Mouse (Mus musculus) hindbrain, embryonic 16.5 days (tissue): ENCODE results near the gene Lgals9. TPM values are rescaled to one million over a fixed set of nuclear protein-coding genes. Genes with fewer than 3 reads are reported as not detected.

Experiments used
- ATAC-seq: fragments of 200-750 bp; cut with Nextera tagmentation; 2 replicates; pipeline ENCODE4 v1.8.0; 2017; ENCODE audit warnings: moderate TSS enrichment, moderate library complexity
- H3K27ac ChIP-seq: fragments of 300-500 bp; sonication (generic); 2 replicates; pipeline ENCODE4 v1.5.1; 2014; ENCODE audit warnings: low read depth, mild to moderate bottlenecking, control low read depth, low read length, moderate library complexity
- H3K27me3 ChIP-seq: fragments of 300-500 bp; sonication (generic); replicated peaks from 2 replicates; pipeline ENCODE4 v1.6.1; 2014; ENCODE audit warnings: low read length; ENCODE audit not compliant: control insufficient read depth, insufficient read depth
- H3K36me3 ChIP-seq: fragments of 300-500 bp; sonication (generic); 2 replicates; pipeline ENCODE4 v1.6.1; 2014; ENCODE audit warnings: mild to moderate bottlenecking, low read length, moderate library complexity, mixed read lengths; ENCODE audit not compliant: control insufficient read depth, insufficient read depth
- H3K4me1 ChIP-seq: fragments of 300-500 bp; sonication (generic); 2 replicates; pipeline ENCODE4 v1.6.1; 2014; ENCODE audit warnings: low read depth, low read length; ENCODE audit not compliant: control insufficient read depth, insufficient read depth
- H3K4me2 ChIP-seq: fragments of 300-500 bp; sonication (generic); 2 replicates; pipeline ENCODE4 v1.6.1; 2014; ENCODE audit warnings: mild to moderate bottlenecking, low read length, control low read depth, moderate library complexity
- H3K4me3 ChIP-seq: fragments of 300-500 bp; sonication (generic); 2 replicates; pipeline ENCODE4 v1.5.1; 2014; ENCODE audit warnings: mild to moderate bottlenecking, low read length, control low read depth, moderate library complexity
- H3K9ac ChIP-seq: fragments of 300-500 bp; sonication (generic); 2 replicates; pipeline ENCODE4 v1.6.1; 2014; ENCODE audit warnings: low read depth, mild to moderate bottlenecking, control low read depth, low read length, moderate library complexity
- H3K9me3 ChIP-seq: fragments of 300-500 bp; sonication (generic); 2 replicates; pipeline ENCODE4 v1.6.1; 2014; ENCODE audit warnings: mild to moderate bottlenecking, low read length, moderate library complexity; ENCODE audit not compliant: control insufficient read depth
- WGBS: fragments of 180-500 bp; shearing (Covaris S2); extraction: QIAGEN DNeasy Blood & Tissue Kit; methylation state at CpG from one replicate; pipeline ENCODE4 v1.1.7; 2014; 5-methylcytosine and 5-hydroxymethylcytosine counted together
- polyA plus RNA-seq: library from polyadenylated mRNA; unstranded; fragments of >200 nt; fragmentation: Nextera tagmentation; extraction: Ambion mirVana; gene quantifications from 2 replicates; pipeline ENCODE4 v1.2.1, GENCODE M21; 2015

Gene Lgals9
- polyA plus RNA-seq, 1 experiment from 2014 or later: 18.3 TPM

GRCm38 (mm10) chr11:78935178-78935577 lies 49.6 kb downstream of the Lgals9 start:
- no peaks in the 10 kb centered on the region for H3K9me3 ChIP-seq
- no peak overlapping the region for H3K27ac ChIP-seq
- no peaks in the 10 kb centered on the region for H3K4me1 ChIP-seq
- 73% methylated on average over 6 of the region's 6 CpGs for WGBS
- H3K4me3 ChIP-seq: no peak overlapping the region
- no peak overlapping the region for H3K9ac ChIP-seq
- no peak overlapping the region for H3K4me2 ChIP-seq
- no peaks in the 10 kb centered on the region for H3K36me3 ChIP-seq
- H3K27me3 ChIP-seq: no peaks in the 10 kb centered on the region
- ATAC-seq: no peak

- Histone ChIP-seq H3K9me3 (no peaks in the 10 kb centered on the region), H3K36me3 (no peaks in the 10 kb centered on the region), H3K27ac (no peak overlapping the region), H3K4me3 (no peak overlapping the region), H3K4me1 (no peaks in the 10 kb centered on the region), H3K4me2 (no peak overlapping the region), H3K9ac (no peak overlapping the region), H3K27me3 (no peaks in the 10 kb centered on the region)
- WGBS: 88% methylated on average over 4 of the region's 4 CpGs
- ATAC-seq: no peak
These were observed 50.0 kb downstream of the Lgals9 start for GRCm38 (mm10) chr11:78934727-78935126.

DNA sequence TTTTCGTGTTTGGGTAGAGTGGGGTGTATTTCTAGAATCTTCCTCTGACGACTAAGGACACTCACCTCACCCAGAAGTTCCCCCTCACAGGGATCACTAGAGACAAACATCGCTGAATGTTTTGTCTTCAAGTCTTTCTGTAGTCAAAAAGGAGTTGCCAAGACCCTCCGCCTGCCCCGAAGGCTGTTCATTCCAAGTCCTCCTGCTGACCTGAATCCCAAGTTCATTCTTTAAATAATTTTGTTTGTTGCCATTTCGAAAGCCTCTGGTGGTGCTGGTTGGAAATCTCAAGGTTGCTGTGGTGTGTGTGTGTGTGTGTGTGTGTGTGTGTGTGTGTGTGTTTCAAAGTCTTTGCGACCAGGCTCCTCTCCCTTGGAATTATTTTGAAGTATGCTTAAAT lies 50.4 kb downstream of the Lgals9 start:
- Histone ChIP-seq H3K4me3 (no peak overlapping the region), H3K9ac (no peak overlapping the region), H3K4me1 (no peaks in the 10 kb centered on the region; the same call in 1 of the 2 replicates), H3K27me3 (no peaks in the 10 kb centered on the region), H3K36me3 (no peaks in the 10 kb centered on the region), H3K27ac (no peak overlapping the region), H3K9me3 (no peaks in the 10 kb centered on the region), H3K4me2 (no peak overlapping the region)
- 77% methylated on average over 7 of the region's 7 CpGs for WGBS
- ATAC-seq: no peak

GRCm38 (mm10) chr11:78929345-78929744 lies 55.4 kb downstream of the Lgals9 start:
- no peak overlapping the region for H3K9ac ChIP-seq
- H3K36me3 ChIP-seq: no peaks in the 10 kb centered on the region
- H3K9me3 ChIP-seq: no peaks in the 10 kb centered on the region
- ATAC-seq: peak; percentile 78
- no peak overlapping the region for H3K4me3 ChIP-seq
- no peak overlapping the region for H3K27ac ChIP-seq
- H3K4me1 ChIP-seq: peaks cover 7% of the 10 kb centered on the region
- WGBS: 45% methylated on average over 5 of the region's 5 CpGs
- no peak overlapping the region for H3K4me2 ChIP-seq
- H3K27me3 ChIP-seq: peaks cover 24% of the 10 kb centered on the region

GRCm38 (mm10) chr11:78924916-78925315 lies 59.8 kb downstream of the Lgals9 start:
- Histone ChIP-seq H3K4me2 (peak overlapping the region; percentile 61), H3K36me3 (no peaks in the 10 kb centered on the region), H3K9me3 (no peaks in the 10 kb centered on the region), H3K9ac (peak overlapping the region; percentile 57), H3K27me3 (peaks cover 36% of the 10 kb centered on the region), H3K27ac (no peak overlapping the region), H3K4me3 (peak overlapping the region; percentile 37), H3K4me1 (peaks cover 7% of the 10 kb centered on the region)
- WGBS: under 1% methylated on average over 37 of the region's 37 CpGs
- no peak for ATAC-seq

GRCm38 (mm10) chr11:78924111-78924510 lies 60.6 kb downstream of the Lgals9 start:
- H3K4me1 ChIP-seq: peaks cover 7% of the 10 kb centered on the region
- H3K4me2 ChIP-seq: no peak overlapping the region
- WGBS: 16% methylated on average over 9 of the region's 9 CpGs
- peaks cover 36% of the 10 kb centered on the region for H3K27me3 ChIP-seq
- H3K4me3 ChIP-seq: no peak overlapping the region
- H3K9ac ChIP-seq: no peak overlapping the region
- ATAC-seq: no peak
- no peaks in the 10 kb centered on the region for H3K9me3 ChIP-seq
- no peak overlapping the region for H3K27ac ChIP-seq
- no peaks in the 10 kb centered on the region for H3K36me3 ChIP-seq

DNA sequence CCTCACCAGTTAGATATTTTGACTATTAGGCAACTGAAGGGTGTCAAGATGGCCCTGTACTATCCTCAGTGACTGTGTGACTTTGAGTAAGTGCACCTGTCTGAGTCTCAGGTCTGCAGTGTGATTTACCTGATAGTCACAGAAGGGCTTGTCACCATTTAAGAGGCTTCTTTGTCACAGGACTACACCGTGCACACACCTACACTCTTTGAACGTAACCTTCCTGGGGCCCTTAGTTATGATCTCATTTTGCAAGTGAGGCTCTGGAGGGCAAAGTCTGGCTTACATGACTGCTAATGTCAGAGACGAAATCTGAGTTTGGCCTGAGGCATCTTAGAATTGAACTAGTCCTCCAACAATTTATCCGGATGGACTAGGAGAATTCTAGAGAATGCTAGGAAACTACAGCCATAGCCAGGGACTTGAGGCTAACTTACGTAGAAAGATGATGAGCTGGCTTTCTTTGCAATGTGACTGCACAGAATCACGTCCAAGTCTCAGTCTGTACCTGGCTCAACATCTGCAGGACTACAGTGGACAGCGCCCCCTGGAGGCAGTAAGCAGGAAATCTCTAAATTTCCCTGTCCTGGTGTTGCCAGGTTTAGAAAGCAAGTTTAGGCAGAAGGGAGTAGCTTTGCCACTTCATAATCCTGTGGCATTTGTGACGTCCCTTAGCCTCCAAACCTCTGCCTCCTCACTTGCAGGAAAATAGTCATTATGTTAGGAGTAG lies 61.9 kb downstream of the Lgals9 start:
- Histone ChIP-seq H3K4me1 (peaks cover 7% of the 10 kb centered on the region), H3K27ac (no peak overlapping the region), H3K9ac (no peak overlapping the region), H3K27me3 (peaks cover 36% of the 10 kb centered on the region), H3K4me2 (no peak overlapping the region), H3K36me3 (no peaks in the 10 kb centered on the region), H3K9me3 (no peaks in the 10 kb centered on the region), H3K4me3 (no peak overlapping the region)
- 35% methylated on average over 8 of the region's 8 CpGs for WGBS
- ATAC-seq: no peak

GRCm38 (mm10) chr11:78920411-78920939 lies 64.3 kb downstream of the Lgals9 start, which contains the start of gene Nos2:
TSS of gene Nos2 (plus strand) at chr11:78920787.
- H3K27ac ChIP-seq: no peak within 1 kb of the TSS
- peaks cover 23% of the 10 kb centered on the region for H3K27me3 ChIP-seq
- no peak for ATAC-seq
- no peak within 1 kb of the TSS for H3K4me3 ChIP-seq
- H3K36me3 ChIP-seq: no peaks in the 10 kb centered on the region
- no peak within 1 kb of the TSS for H3K4me2 ChIP-seq
- WGBS: 51% methylated on average over 6 of the region's 6 CpGs
- peaks cover 7% of the 10 kb centered on the region for H3K4me1 ChIP-seq
- no peak within 1 kb of the TSS for H3K9ac ChIP-seq
- no peaks in the 10 kb centered on the region for H3K9me3 ChIP-seq

GRCm38 (mm10) chr11:78919745-78920144 lies 65.0 kb downstream of the Lgals9 start:
- ATAC-seq: no peak

More at GRCm38 (mm10) chr11:78919745-78920144, 65.0 kb downstream of the Lgals9 start:
- Histone ChIP-seq H3K36me3 (no peaks in the 10 kb centered on the region), H3K27me3 (peaks cover 16% of the 10 kb centered on the region), H3K4me2 (no peak overlapping the region), H3K4me3 (no peak overlapping the region), H3K27ac (no peak overlapping the region), H3K9me3 (no peaks in the 10 kb centered on the region), H3K4me1 (peaks cover 2% of the 10 kb centered on the region), H3K9ac (no peak overlapping the region)
- WGBS: 73% methylated on average over 4 of the region's 4 CpGs
